Mouse (Mus musculus) limb, embryonic 12.5 days (tissue): ENCODE measurements around the gene Olfr129. TPM values are rescaled to one million over a fixed set of nuclear protein-coding genes. Genes with fewer than 3 reads are reported as not detected.

Experiments used
- ATAC-seq: fragments of 200-750 bp; cut with Nextera tagmentation; 2 replicates; pipeline ENCODE4 v1.8.0; 2017; ENCODE audit warnings: low read depth, moderate TSS enrichment; ENCODE audit not compliant: insufficient number of reproducible peaks, insufficient read depth, low FRiP score, low TSS enrichment
- H3K27ac ChIP-seq: fragments of 300-500 bp; sonication (generic); 2 replicates; pipeline ENCODE4 v1.5.1; 2016; ENCODE audit warnings: mild to moderate bottlenecking, moderate library complexity
- H3K27me3 ChIP-seq: fragments of 300-500 bp; sonication (generic); 2 replicates; pipeline ENCODE4 v1.6.1; 2016; ENCODE audit warnings: mild to moderate bottlenecking, moderate library complexity
- H3K36me3 ChIP-seq: fragments of 300-500 bp; sonication (generic); 2 replicates; pipeline ENCODE4 v1.6.1; 2016; ENCODE audit warnings: mild to moderate bottlenecking, moderate library complexity
- H3K4me1 ChIP-seq: fragments of 300-500 bp; sonication (generic); replicated peaks from 2 replicates; pipeline ENCODE4 v1.6.1; 2016
- H3K4me2 ChIP-seq: fragments of 300-500 bp; sonication (generic); 2 replicates; pipeline ENCODE4 v1.6.1; 2016; ENCODE audit warnings: mild to moderate bottlenecking, moderate library complexity
- H3K4me3 ChIP-seq: fragments of 300-500 bp; sonication (generic); replicated peaks from 2 replicates; pipeline ENCODE4 v1.5.1; 2016; ENCODE audit warnings: mild to moderate bottlenecking
- H3K9ac ChIP-seq: fragments of 300-500 bp; sonication (generic); replicated peaks from 2 replicates; pipeline ENCODE4 v1.6.1; 2016; ENCODE audit warnings: mild to moderate bottlenecking, moderate library complexity
- H3K9me3 ChIP-seq: fragments of 300-500 bp; sonication (generic); 2 replicates; pipeline ENCODE4 v1.6.1; 2016; ENCODE audit warnings: mild to moderate bottlenecking, moderate library complexity
- WGBS: fragments of 180-500 bp; shearing (Covaris S2); methylation state at CpG from one replicate; pipeline ENCODE4 v1.1.7; 2016; 5-methylcytosine and 5-hydroxymethylcytosine counted together
- polyA plus RNA-seq: library from polyadenylated mRNA; unstranded; fragments of >200 nt; fragmentation: Nextera tagmentation; extraction: Ambion mirVana; gene quantifications from 2 replicates; pipeline ENCODE4 v1.2.1, GENCODE M21; 2016

The Olfr129 gene
- polyA plus RNA-seq: not detected in 2 replicates

- no peak for ATAC-seq
- Histone ChIP-seq H3K4me2 (no peak within 1 kb of the TSS), H3K36me3 (no peaks in the 10 kb centered on the region), H3K9ac (no peak within 1 kb of the TSS), H3K4me3 (no peak within 1 kb of the TSS), H3K4me1 (no peaks in the 10 kb centered on the region), H3K27me3 (no peaks in the 10 kb centered on the region), H3K9me3 (no peaks in the 10 kb centered on the region), H3K27ac (no peak within 1 kb of the TSS)
- 79% methylated on average over 1 of the region's 1 CpGs for WGBS
These were observed at the start of gene Olfr129 for GRCm38 (mm10) chr17:38059979-38060378. Gene Olfr129 (minus strand): TSS chr17:38060079.

- no peak within 1 kb of the TSS for H3K4me3 ChIP-seq
- no peak within 1 kb of the TSS for H3K27ac ChIP-seq
- ATAC-seq: no peak
- H3K36me3 ChIP-seq: no peaks in the 10 kb centered on the region
- no peaks in the 10 kb centered on the region for H3K9me3 ChIP-seq
- no peaks in the 10 kb centered on the region for H3K4me1 ChIP-seq
- no peak within 1 kb of the TSS for H3K9ac ChIP-seq
- no peaks in the 10 kb centered on the region for H3K27me3 ChIP-seq
- H3K4me2 ChIP-seq: no peak within 1 kb of the TSS
These were observed 28.7 kb upstream of the Olfr129 start, which contains the start of gene Olfr131 for GRCm38 (mm10) chr17:38088593-38088992. Gene Olfr131 (minus strand): TSS chr17:38088693.

GRCm38 (mm10) chr17:38082364-38082763 lies 22.5 kb upstream of the Olfr129 start:
- H3K27me3 ChIP-seq: no peaks in the 10 kb centered on the region
- peaks cover 5% of the 10 kb centered on the region; the same call in 1 of the 2 replicates for H3K9me3 ChIP-seq
- no peak overlapping the region for H3K4me3 ChIP-seq
- H3K36me3 ChIP-seq: no peaks in the 10 kb centered on the region
- no peak overlapping the region for H3K27ac ChIP-seq
- WGBS: 85% methylated on average over 4 of the region's 4 CpGs
- no peak overlapping the region for H3K9ac ChIP-seq
- H3K4me2 ChIP-seq: no peak overlapping the region
- H3K4me1 ChIP-seq: no peaks in the 10 kb centered on the region
- ATAC-seq: no peak

GRCm38 (mm10) chr17:38063621-38064020 lies 3.7 kb upstream of the Olfr129 start, which contains the start of gene Olfr130:
Gene Olfr130 (plus strand): TSS chr17:38063921.
- no peaks in the 10 kb centered on the region for H3K9me3 ChIP-seq
- H3K4me1 ChIP-seq: no peaks in the 10 kb centered on the region
- no peak for ATAC-seq
- no peaks in the 10 kb centered on the region for H3K27me3 ChIP-seq
- WGBS: 85% methylated on average over 1 of the region's 1 CpGs
- H3K4me2 ChIP-seq: no peak within 1 kb of the TSS
- no peak within 1 kb of the TSS for H3K4me3 ChIP-seq
- no peaks in the 10 kb centered on the region for H3K36me3 ChIP-seq
- no peak within 1 kb of the TSS for H3K9ac ChIP-seq
- H3K27ac ChIP-seq: no peak within 1 kb of the TSS

GRCm38 (mm10) chr17:38026297-38026696 lies 33.6 kb downstream of the Olfr129 start:
- no peak overlapping the region for H3K27ac ChIP-seq
- H3K4me2 ChIP-seq: no peak overlapping the region
- no peaks in the 10 kb centered on the region for H3K27me3 ChIP-seq
- no peak overlapping the region for H3K9ac ChIP-seq
- no peaks in the 10 kb centered on the region for H3K4me1 ChIP-seq
- H3K36me3 ChIP-seq: no peaks in the 10 kb centered on the region
- 32% methylated on average over 5 of the region's 5 CpGs for WGBS
- H3K4me3 ChIP-seq: no peak overlapping the region
- peaks cover 3% of the 10 kb centered on the region; the same call in 1 of the 2 replicates for H3K9me3 ChIP-seq
- ATAC-seq: no peak

- no peak overlapping the region for H3K4me2 ChIP-seq
- peaks cover 6% of the 10 kb centered on the region; the same call in 1 of the 2 replicates for H3K9me3 ChIP-seq
- H3K4me3 ChIP-seq: no peak overlapping the region
- H3K4me1 ChIP-seq: no peaks in the 10 kb centered on the region
- H3K9ac ChIP-seq: no peak overlapping the region
- ATAC-seq: no peak
- no peaks in the 10 kb centered on the region for H3K36me3 ChIP-seq
- H3K27me3 ChIP-seq: no peaks in the 10 kb centered on the region
- WGBS: 79% methylated on average over 2 of the region's 2 CpGs
- H3K27ac ChIP-seq: no peak overlapping the region
These were observed 43.5 kb downstream of the Olfr129 start for GRCm38 (mm10) chr17:38016341-38016740.

- Histone ChIP-seq H3K36me3 (no peaks in the 10 kb centered on the region), H3K4me3 (no peak overlapping the region), H3K9me3 (0 out of 2 replicates have a peak, but pooled peaks cover 6% of the 10 kb centered on the region), H3K9ac (no peak overlapping the region), H3K27ac (no peak overlapping the region), H3K27me3 (no peaks in the 10 kb centered on the region), H3K4me2 (no peak overlapping the region), H3K4me1 (no peaks in the 10 kb centered on the region)
- WGBS: 64% methylated on average over 2 of the region's 2 CpGs
- ATAC-seq: no peak
These were observed 54.9 kb downstream of the Olfr129 start for GRCm38 (mm10) chr17:38004996-38005395.

Other genes with a start within 250 kb of the Olfr129 start
- not detected in 2 replicates for gene Olfr125, start 227.1 kb downstream of the Olfr129 start, polyA plus RNA-seq
- not detected in 2 replicates for gene Olfr126, start 212.6 kb downstream of the Olfr129 start, polyA plus RNA-seq
- gene Olfr127, start 159.6 kb downstream of the Olfr129 start, polyA plus RNA-seq: not detected in 2 replicates
- not detected in 2 replicates for gene Olfr128, start 139.5 kb downstream of the Olfr129 start, polyA plus RNA-seq
- not detected in 2 replicates for gene Olfr761, start 107.0 kb downstream of the Olfr129 start, polyA plus RNA-seq
- gene Olfr130, start 3.8 kb upstream of the Olfr129 start, polyA plus RNA-seq: not detected in 2 replicates
- not detected in 2 replicates for gene Olfr131, start 28.6 kb upstream of the Olfr129 start, polyA plus RNA-seq
- gene Olfr132, start 74.4 kb upstream of the Olfr129 start, polyA plus RNA-seq: not detected in 2 replicates
- gene Olfr133, start 85.2 kb upstream of the Olfr129 start, polyA plus RNA-seq: not detected in 2 replicates
- gene Olfr134, start 111.3 kb upstream of the Olfr129 start, polyA plus RNA-seq: not detected in 2 replicates
- gene Olfr135, start 144.3 kb upstream of the Olfr129 start, polyA plus RNA-seq: not detected in 2 replicates
- gene Olfr138, start 201.0 kb upstream of the Olfr129 start, polyA plus RNA-seq: not detected in 2 replicates
- not detected in 2 replicates for gene Olfr137, start 247.5 kb upstream of the Olfr129 start, polyA plus RNA-seq